Mouse (Mus musculus) hindbrain, embryonic 15.5 days (tissue): ENCODE results near the gene Plxnc1. TPM values are rescaled to one million over a fixed set of nuclear protein-coding genes. Genes with fewer than 3 reads are reported as not detected.
A peak's percentile ranks its signal among the peaks of the same experiment; 100 is the strongest.

Experiments
- ATAC-seq: fragments of 200-750 bp; cut with Nextera tagmentation; 2 replicates; pipeline ENCODE4 v1.8.0; 2017; ENCODE audit warnings: low read depth, moderate number of reproducible peaks, moderate TSS enrichment; ENCODE audit not compliant: low FRiP score
- H3K27ac ChIP-seq: fragments of 300-500 bp; sonication (generic); replicated peaks from 2 replicates; pipeline ENCODE4 v1.5.1; 2015; ENCODE audit warnings: mild to moderate bottlenecking, inconsistent platforms
- H3K27me3 ChIP-seq: fragments of 300-500 bp; sonication (generic); 2 replicates; pipeline ENCODE4 v1.6.1; 2015; ENCODE audit warnings: control low read depth, inconsistent platforms
- H3K36me3 ChIP-seq: fragments of 300-500 bp; sonication (generic); 2 replicates; pipeline ENCODE4 v1.6.1; 2015; ENCODE audit warnings: control low read depth, inconsistent platforms
- H3K4me1 ChIP-seq: fragments of 300-500 bp; sonication (generic); replicated peaks from 2 replicates; pipeline ENCODE4 v1.6.1; 2015; ENCODE audit warnings: control low read depth, inconsistent platforms
- H3K4me2 ChIP-seq: fragments of 300-500 bp; sonication (generic); 2 replicates; pipeline ENCODE4 v1.6.1; 2015; ENCODE audit warnings: moderate library complexity, mild to moderate bottlenecking, inconsistent platforms
- H3K4me3 ChIP-seq: fragments of 300-500 bp; sonication (generic); 2 replicates; pipeline ENCODE4 v1.5.1; 2015; ENCODE audit warnings: mild to moderate bottlenecking, inconsistent platforms
- H3K9ac ChIP-seq: fragments of 300-500 bp; sonication (generic); 2 replicates; pipeline ENCODE4 v1.6.1; 2015; ENCODE audit warnings: inconsistent platforms
- H3K9me3 ChIP-seq: fragments of 300-500 bp; sonication (generic); 2 replicates; pipeline ENCODE4 v1.6.1; 2016; ENCODE audit warnings: control low read depth, inconsistent platforms
- WGBS: fragments of 180-500 bp; shearing (Covaris S2); methylation state at CpG from one replicate; pipeline ENCODE4 v1.1.7; 2015; 5-methylcytosine and 5-hydroxymethylcytosine counted together
- polyA plus RNA-seq: library from polyadenylated mRNA; unstranded; fragments of >200 nt; fragmentation: Nextera tagmentation; extraction: Ambion mirVana; gene quantifications from 2 replicates; pipeline ENCODE4 v1.2.1, GENCODE M21; 2015

Gene Plxnc1
- polyA plus RNA-seq, 1 experiment from 2014 or later: 12.5 TPM

- H3K4me1 ChIP-seq: no peaks in the 10 kb centered on the region
- H3K9ac ChIP-seq: no peak overlapping the region
- no peak for ATAC-seq
- WGBS: 92% methylated on average over 6 of the region's 6 CpGs
- H3K36me3 ChIP-seq: 0 out of 2 replicates have a peak, but pooled peaks cover 3% of the 10 kb centered on the region
- H3K4me2 ChIP-seq: no peak overlapping the region
- H3K9me3 ChIP-seq: no peaks in the 10 kb centered on the region
- no peak overlapping the region for H3K4me3 ChIP-seq
- no peaks in the 10 kb centered on the region for H3K27me3 ChIP-seq
- no peak overlapping the region for H3K27ac ChIP-seq
Measured at GRCm38 (mm10) chr10:94896950-94897349, 47.7 kb downstream of the Plxnc1 start.

GRCm38 (mm10) chr10:94896311-94896710 lies 48.3 kb downstream of the Plxnc1 start:
- 0 out of 2 replicates have a peak, but pooled peaks cover 3% of the 10 kb centered on the region for H3K36me3 ChIP-seq
- no peaks in the 10 kb centered on the region for H3K9me3 ChIP-seq
- H3K27ac ChIP-seq: no peak overlapping the region
- no peaks in the 10 kb centered on the region for H3K27me3 ChIP-seq
- 85% methylated on average over 2 of the region's 2 CpGs for WGBS
- H3K4me2 ChIP-seq: no peak overlapping the region
- no peaks in the 10 kb centered on the region for H3K4me1 ChIP-seq
- no peak overlapping the region for H3K9ac ChIP-seq
- ATAC-seq: no peak
- H3K4me3 ChIP-seq: no peak overlapping the region

- Histone ChIP-seq H3K9me3 (no peaks in the 10 kb centered on the region), H3K4me2 (no peak overlapping the region), H3K9ac (no peak overlapping the region), H3K27ac (no peak overlapping the region), H3K4me1 (no peaks in the 10 kb centered on the region), H3K4me3 (no peak overlapping the region), H3K36me3 (0 out of 2 replicates have a peak, but pooled peaks cover 3% of the 10 kb centered on the region), H3K27me3 (no peaks in the 10 kb centered on the region)
- WGBS: 94% methylated on average over 3 of the region's 3 CpGs
- ATAC-seq: no peak
Measured at GRCm38 (mm10) chr10:94895876-94896275, 48.8 kb downstream of the Plxnc1 start.

- H3K9me3 ChIP-seq: no peaks in the 10 kb centered on the region
- H3K4me3 ChIP-seq: no peak overlapping the region
- WGBS: 69% methylated on average over 4 of the region's 4 CpGs
- no peaks in the 10 kb centered on the region for H3K4me1 ChIP-seq
- ATAC-seq: no peak
- H3K27me3 ChIP-seq: no peaks in the 10 kb centered on the region
- no peak overlapping the region for H3K9ac ChIP-seq
- H3K4me2 ChIP-seq: no peak overlapping the region
- peaks cover 8% of the 10 kb centered on the region; the same call in 1 of the 2 replicates for H3K36me3 ChIP-seq
- H3K27ac ChIP-seq: no peak overlapping the region
Measured at GRCm38 (mm10) chr10:94889735-94890134, 54.9 kb downstream of the Plxnc1 start.

- no peaks in the 10 kb centered on the region for H3K9me3 ChIP-seq
- no peak for ATAC-seq
- H3K4me2 ChIP-seq: no peak overlapping the region
- H3K9ac ChIP-seq: no peak overlapping the region
- peaks cover 14% of the 10 kb centered on the region for H3K36me3 ChIP-seq
- 88% methylated on average over 6 of the region's 6 CpGs for WGBS
- no peak overlapping the region for H3K27ac ChIP-seq
- H3K27me3 ChIP-seq: no peaks in the 10 kb centered on the region
- H3K4me1 ChIP-seq: 0 out of 2 replicates have a peak, but pooled peaks cover 3% of the 10 kb centered on the region
- no peak overlapping the region for H3K4me3 ChIP-seq
Measured at GRCm38 (mm10) chr10:94883216-94883615, 61.4 kb downstream of the Plxnc1 start.

GRCm38 (mm10) chr10:94871506-94871905 lies 73.1 kb downstream of the Plxnc1 start:
- H3K4me2 ChIP-seq: no peak overlapping the region
- H3K9me3 ChIP-seq: no peaks in the 10 kb centered on the region
- peaks cover 24% of the 10 kb centered on the region for H3K36me3 ChIP-seq
- no peaks in the 10 kb centered on the region for H3K27me3 ChIP-seq
- H3K27ac ChIP-seq: no peak overlapping the region
- H3K4me3 ChIP-seq: no peak overlapping the region
- WGBS: 95% methylated on average over 5 of the region's 5 CpGs
- ATAC-seq: no peak
- no peaks in the 10 kb centered on the region for H3K4me1 ChIP-seq
- no peak overlapping the region for H3K9ac ChIP-seq

GRCm38 (mm10) chr10:94871102-94871501 lies 73.5 kb downstream of the Plxnc1 start:
- no peak overlapping the region for H3K27ac ChIP-seq
- WGBS: 92% methylated on average over 7 of the region's 7 CpGs
- H3K27me3 ChIP-seq: no peaks in the 10 kb centered on the region

GRCm38 (mm10) chr10:94866995-94867856 lies 77.4 kb downstream of the Plxnc1 start:
- H3K27ac ChIP-seq: 0 out of 2 replicates have a peak overlapping the region, but pooled peaks have one; percentile 39
- no peaks in the 10 kb centered on the region for H3K27me3 ChIP-seq
- no peaks in the 10 kb centered on the region for H3K9me3 ChIP-seq
- no peaks in the 10 kb centered on the region for H3K4me1 ChIP-seq
- peak; percentile 61; the same call in 1 of the 2 replicates for ATAC-seq
- H3K9ac ChIP-seq: no peak overlapping the region
- H3K4me3 ChIP-seq: no peak overlapping the region
- H3K4me2 ChIP-seq: no peak overlapping the region
- WGBS: 67% methylated on average over 12 of the region's 12 CpGs
- H3K36me3 ChIP-seq: peaks cover 32% of the 10 kb centered on the region

More at GRCm38 (mm10) chr10:94871102-94871501, 73.5 kb downstream of the Plxnc1 start:
- Histone ChIP-seq H3K36me3 (peaks cover 24% of the 10 kb centered on the region), H3K9me3 (no peaks in the 10 kb centered on the region), H3K9ac (no peak overlapping the region), H3K4me1 (no peaks in the 10 kb centered on the region), H3K4me3 (no peak overlapping the region), H3K4me2 (no peak overlapping the region)
- no peak for ATAC-seq

- no peak for ATAC-seq
- WGBS: 57% methylated on average over 9 of the region's 9 CpGs
- Histone ChIP-seq H3K27ac (no peak overlapping the region), H3K4me1 (no peaks in the 10 kb centered on the region), H3K9me3 (no peaks in the 10 kb centered on the region), H3K36me3 (peaks cover 25% of the 10 kb centered on the region), H3K9ac (no peak overlapping the region), H3K27me3 (no peaks in the 10 kb centered on the region), H3K4me3 (no peak overlapping the region), H3K4me2 (no peak overlapping the region)
Measured at GRCm38 (mm10) chr10:94865206-94865605, 79.4 kb downstream of the Plxnc1 start.

GRCm38 (mm10) chr10:94864199-94864928 lies 80.3 kb downstream of the Plxnc1 start:
- no peak for ATAC-seq
- no peaks in the 10 kb centered on the region for H3K27me3 ChIP-seq
- peaks cover 23% of the 10 kb centered on the region for H3K36me3 ChIP-seq
- no peaks in the 10 kb centered on the region for H3K9me3 ChIP-seq
- no peak overlapping the region for H3K9ac ChIP-seq
- no peak overlapping the region for H3K27ac ChIP-seq
- WGBS: 86% methylated on average over 9 of the region's 9 CpGs
- H3K4me2 ChIP-seq: no peak overlapping the region
- no peak overlapping the region for H3K4me3 ChIP-seq
- H3K4me1 ChIP-seq: no peaks in the 10 kb centered on the region

GRCm38 (mm10) chr10:94863251-94863650 lies 81.4 kb downstream of the Plxnc1 start:
- Histone ChIP-seq H3K36me3 (peaks cover 22% of the 10 kb centered on the region), H3K9me3 (no peaks in the 10 kb centered on the region), H3K4me1 (no peaks in the 10 kb centered on the region), H3K27me3 (no peaks in the 10 kb centered on the region), H3K9ac (no peak overlapping the region), H3K27ac (no peak overlapping the region), H3K4me3 (no peak overlapping the region), H3K4me2 (no peak overlapping the region)
- 86% methylated on average over 9 of the region's 9 CpGs for whole genome bisulfite sequencing
- no peak for ATAC-seq

GRCm38 (mm10) chr10:94860870-94861269 lies 83.8 kb downstream of the Plxnc1 start:
- peaks cover 30% of the 10 kb centered on the region for H3K36me3 ChIP-seq
- H3K27me3 ChIP-seq: no peaks in the 10 kb centered on the region
- H3K9ac ChIP-seq: no peak overlapping the region
- no peaks in the 10 kb centered on the region for H3K9me3 ChIP-seq
- no peak overlapping the region for H3K27ac ChIP-seq
- 97% methylated on average over 4 of the region's 4 CpGs for WGBS
- H3K4me1 ChIP-seq: no peaks in the 10 kb centered on the region
- no peak overlapping the region for H3K4me2 ChIP-seq
- no peak overlapping the region for H3K4me3 ChIP-seq
- no peak for ATAC-seq
